Mouse (Mus musculus) liver, adult 2 months (tissue): Measurements from ENCODE around the gene Frmd6. TPM values are rescaled to one million over a fixed set of nuclear protein-coding genes. Genes with fewer than 3 reads are reported as not detected.

ENCODE experiments used
- DNase-seq: peaks from one replicate; pipeline ENCODE4 v3.0.0-alpha.2; 2011; ENCODE audit warnings: low read depth, low spot score; ENCODE audit errors: extremely low read depth
- H3K27ac ChIP-seq: fragments of 200-500 bp; replicated peaks from 2 replicates; pipeline ENCODE4 v1.5.1; 2012; ENCODE audit warnings: low read depth, mild to moderate bottlenecking, control low read depth, inconsistent platforms, low read length; ENCODE audit not compliant: insufficient read depth
- H3K27me3 ChIP-seq: fragments of 200-500 bp; 2 replicates; pipeline ENCODE4 v1.6.1; 2012; ENCODE audit warnings: mild to moderate bottlenecking, moderate library complexity, low read length, inconsistent platforms; ENCODE audit not compliant: control insufficient read depth, insufficient read depth
- H3K36me3 ChIP-seq: fragments of 200-500 bp; 2 replicates; pipeline ENCODE4 v1.6.1; 2012; ENCODE audit warnings: low read length, inconsistent platforms; ENCODE audit not compliant: control insufficient read depth, insufficient read depth
- H3K4me1 ChIP-seq: fragments of 200-500 bp; 2 replicates; pipeline ENCODE4 v1.6.1; 2011; ENCODE audit warnings: low read length; ENCODE audit not compliant: control insufficient read depth, insufficient read depth
- H3K4me3 ChIP-seq: fragments of 200-500 bp; 2 replicates; pipeline ENCODE4 v1.5.1; 2011; ENCODE audit warnings: low read depth, mild to moderate bottlenecking, control low read depth, low read length, moderate library complexity; ENCODE audit not compliant: insufficient read depth
- H3K79me2 ChIP-seq: fragments of 200-500 bp; 2 replicates; pipeline ENCODE4 v1.6.1; 2012; ENCODE audit warnings: inconsistent platforms, mild to moderate bottlenecking, low read length, moderate library complexity; ENCODE audit not compliant: control insufficient read depth, insufficient read depth
- H3K9ac ChIP-seq: fragments of 200-500 bp; 2 replicates; pipeline ENCODE4 v1.6.1; 2012; ENCODE audit warnings: low read depth, mild to moderate bottlenecking, control low read depth, inconsistent platforms, low read length
- CTCF ChIP-seq: fragments of 200-500 bp; IDR thresholded peaks from 2 replicates; pipeline ENCODE4 v1.5.1; 2011; ENCODE audit warnings: low read depth, low read length, control low read depth
- POLR2A ChIP-seq: fragments of 200-500 bp; IDR thresholded peaks from 2 replicates; pipeline ENCODE4 v1.6.1; 2011; ENCODE audit warnings: low read length, control low read depth; ENCODE audit not compliant: insufficient read depth; ENCODE audit errors: extremely low read depth
- WGBS: fragments of 180-500 bp; shearing (Covaris S2); methylation state at CpG from one replicate; pipeline ENCODE4 v1.1.7; 2018; 5-methylcytosine and 5-hydroxymethylcytosine counted together
- polyA plus RNA-seq: library from polyadenylated mRNA; depleted of rRNA; stranded (reverse); fragments of >200 nt; gene quantifications from 2 replicates; pipeline ENCODE4 v1.2.3, GENCODE M21; 2012; rRNA removed
- total RNA-seq: library from RNA; depleted of rRNA; stranded (reverse); fragments of >200 nt; gene quantifications from 2 replicates; pipeline ENCODE4 v1.2.3, GENCODE M21; 2014; rRNA removed

Frmd6 gene
- total RNA-seq (3.0 and 3.6 TPM in 2 replicates), polyA plus RNA-seq (1.3 and 1.4 TPM in 2 replicates)

DNA sequence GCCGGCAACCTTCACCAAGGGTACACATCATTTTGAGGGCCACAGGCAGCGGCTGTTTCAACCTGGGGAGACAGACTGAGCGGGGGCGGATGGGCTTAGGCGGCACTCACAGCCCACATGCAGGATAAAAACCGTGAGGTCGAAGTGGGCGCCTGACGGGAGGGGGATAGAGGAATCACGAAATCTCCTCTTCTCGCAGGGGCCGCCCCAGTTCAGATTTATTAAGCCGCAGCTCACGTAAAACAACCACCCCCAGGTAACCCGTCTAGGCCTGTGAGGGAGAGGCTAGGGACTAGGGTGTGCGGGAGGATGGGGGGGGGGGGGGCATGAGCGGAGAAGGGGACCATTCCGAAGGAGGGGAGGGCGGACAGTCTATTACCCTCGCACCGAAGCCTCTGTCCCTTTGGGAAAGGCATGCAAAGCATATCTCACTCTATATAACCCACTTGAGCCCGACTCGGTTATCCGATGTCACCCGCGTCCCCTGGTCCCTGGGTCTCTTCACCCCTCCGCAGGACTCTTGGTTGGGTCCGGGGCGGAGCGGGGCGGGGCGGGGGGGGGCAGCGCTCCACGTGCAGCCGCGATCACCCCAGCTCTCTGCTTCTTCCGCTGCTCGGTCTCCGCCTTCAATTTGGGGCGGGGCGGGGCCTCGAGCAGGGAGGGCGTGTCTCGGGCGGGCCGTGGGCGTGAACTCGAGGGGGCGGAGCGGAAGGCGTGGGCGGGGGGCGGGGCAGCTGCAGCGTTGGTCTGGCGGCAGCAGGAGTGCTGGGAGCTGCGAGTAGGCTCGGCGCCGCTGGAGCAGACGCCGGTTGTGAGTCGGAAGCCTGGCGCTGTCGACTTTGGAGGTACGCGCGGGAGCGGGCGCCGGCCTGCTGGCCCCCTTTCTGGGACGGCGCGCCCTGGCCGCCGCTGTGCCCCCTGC, at the start of gene Frmd6:
TSS of gene Frmd6 (plus strand) at position 786 of the 922 bp plus-strand sequence.
- TF ChIP-seq CTCF (peak; percentile 58), POLR2A (peak; percentile 99)
- peak within 1 kb of the TSS; percentile 96 for H3K27ac ChIP-seq
- H3K4me1 ChIP-seq, result peaks cover 7% of the 10 kb centered on the region
- H3K4me3 ChIP-seq, result peak within 1 kb of the TSS; percentile 95
- H3K36me3 ChIP-seq, result no peaks in the 10 kb centered on the region
- DNase-seq, result peak; percentile 76
- no peaks in the 10 kb centered on the region for H3K27me3 ChIP-seq
- H3K79me2 ChIP-seq, result peaks cover 6% of the 10 kb centered on the region; the same call in 1 of the 2 replicates
- under 1% methylated on average over 75 of the region's 75 CpGs for WGBS
- peak within 1 kb of the TSS; percentile 92 for H3K9ac ChIP-seq

DNA sequence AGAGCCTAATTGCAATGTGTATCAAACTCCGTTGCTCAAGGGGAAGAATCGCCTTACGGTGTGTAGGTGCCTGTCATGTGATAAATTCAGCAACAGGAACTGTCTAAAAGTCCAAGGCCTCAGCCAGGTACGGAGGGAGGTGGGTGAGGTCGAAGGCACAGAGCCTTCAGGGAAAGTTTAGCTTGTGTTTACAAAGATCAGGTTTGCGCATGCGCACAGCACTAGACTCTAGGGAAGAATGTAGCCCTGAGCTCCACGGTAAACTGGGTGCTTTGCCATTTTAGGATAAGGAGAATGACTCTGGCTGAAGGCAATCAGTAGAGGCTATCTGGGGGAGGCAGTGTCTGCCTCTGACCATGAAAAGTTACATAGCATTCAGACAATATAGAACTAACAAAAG, 49.7 kb upstream of the Frmd6 start:
- TF ChIP-seq CTCF, result no peak
- no peak for TF ChIP-seq POLR2A
- Histone ChIP-seq H3K27me3 (no peaks in the 10 kb centered on the region), H3K9ac (no peak overlapping the region), H3K4me3 (no peak overlapping the region), H3K4me1 (no peaks in the 10 kb centered on the region), H3K79me2 (no peaks in the 10 kb centered on the region), H3K36me3 (no peaks in the 10 kb centered on the region), H3K27ac (no peak overlapping the region)
- peak; percentile 18 for DNase-seq
- WGBS, result 55% methylated on average over 8 of the region's 8 CpGs

DNA sequence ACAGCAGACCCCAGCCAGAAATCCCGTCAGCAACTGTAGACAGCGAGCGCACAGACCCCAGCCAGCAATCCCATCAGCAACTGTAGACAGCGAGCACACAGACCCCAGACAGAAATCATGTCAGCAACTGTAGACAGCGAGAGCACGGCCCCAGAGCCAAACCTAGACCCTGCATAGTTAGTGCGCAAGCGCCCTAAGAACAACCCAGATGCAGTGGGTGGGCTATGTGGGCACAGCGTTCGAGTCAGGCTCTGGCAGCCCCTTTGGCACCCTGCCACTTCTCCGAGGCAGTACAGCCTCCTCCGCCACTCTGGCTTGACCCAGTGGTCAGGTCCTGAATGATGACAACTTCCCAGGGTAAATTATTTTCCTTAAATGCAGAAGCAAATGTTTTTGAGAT, 48.6 kb upstream of the Frmd6 start:
- no peak for DNase-seq
- Histone ChIP-seq H3K36me3 (no peaks in the 10 kb centered on the region), H3K4me3 (no peak overlapping the region), H3K27me3 (no peaks in the 10 kb centered on the region), H3K27ac (no peak overlapping the region), H3K9ac (no peak overlapping the region), H3K4me1 (no peaks in the 10 kb centered on the region), H3K79me2 (no peaks in the 10 kb centered on the region)
- WGBS, result 89% methylated on average over 12 of the region's 12 CpGs
- TF ChIP-seq CTCF, result no peak
- no peak for TF ChIP-seq POLR2A

DNA sequence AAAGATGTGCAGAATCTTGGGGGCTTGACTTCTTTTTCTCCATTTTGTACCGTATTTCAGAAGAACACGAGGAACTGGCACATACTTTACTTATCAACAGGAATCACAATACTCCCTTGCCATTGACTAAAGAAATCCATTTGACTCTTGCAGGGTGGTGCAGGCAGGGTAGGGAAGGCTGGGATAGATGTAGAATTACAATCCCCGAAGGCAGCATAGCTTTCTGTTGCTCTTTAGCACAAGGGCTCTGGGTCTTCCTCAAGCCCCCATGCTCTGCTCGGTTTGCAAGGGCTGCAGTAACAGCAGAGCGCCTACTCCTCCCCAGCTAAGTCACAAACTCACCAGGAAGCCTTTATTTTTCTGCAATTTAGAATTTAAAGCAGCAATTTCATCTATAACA, 47.8 kb upstream of the Frmd6 start:
- Histone ChIP-seq H3K27me3 (no peaks in the 10 kb centered on the region), H3K27ac (no peak overlapping the region), H3K36me3 (no peaks in the 10 kb centered on the region), H3K79me2 (no peaks in the 10 kb centered on the region), H3K9ac (no peak overlapping the region), H3K4me3 (no peak overlapping the region), H3K4me1 (no peaks in the 10 kb centered on the region)
- TF ChIP-seq CTCF, result no peak
- no peak for TF ChIP-seq POLR2A
- DNase-seq, result no peak
- 86% methylated on average over 5 of the region's 5 CpGs for WGBS

DNA sequence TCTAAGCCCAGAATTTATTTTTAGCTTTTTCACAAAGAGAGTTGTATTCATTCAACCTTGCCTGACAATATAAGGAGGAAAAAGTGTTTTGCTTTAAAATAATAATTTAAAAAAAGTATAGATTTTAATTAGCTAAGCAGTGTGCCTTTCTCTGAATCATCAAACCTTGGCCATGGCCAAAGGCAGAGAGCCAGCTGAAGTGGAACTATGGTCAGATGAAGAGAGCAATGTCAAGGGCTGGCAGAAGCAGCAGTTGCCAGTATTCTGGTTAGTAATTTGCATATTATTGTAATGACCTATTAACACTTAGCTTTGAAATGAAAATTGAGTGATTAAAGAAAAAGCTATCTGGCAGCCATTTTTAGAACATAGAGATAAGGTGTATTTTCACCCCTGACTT, 47.4 kb upstream of the Frmd6 start:
- DNase-seq, result peak; percentile 30
- TF ChIP-seq CTCF (no peak), POLR2A (no peak)
- no peaks in the 10 kb centered on the region for H3K79me2 ChIP-seq
- H3K4me3 ChIP-seq, result no peak overlapping the region
- H3K36me3 ChIP-seq, result no peaks in the 10 kb centered on the region
- no peak overlapping the region for H3K9ac ChIP-seq
- H3K27me3 ChIP-seq, result no peaks in the 10 kb centered on the region
- H3K27ac ChIP-seq, result no peak overlapping the region
- H3K4me1 ChIP-seq, result no peaks in the 10 kb centered on the region

DNA sequence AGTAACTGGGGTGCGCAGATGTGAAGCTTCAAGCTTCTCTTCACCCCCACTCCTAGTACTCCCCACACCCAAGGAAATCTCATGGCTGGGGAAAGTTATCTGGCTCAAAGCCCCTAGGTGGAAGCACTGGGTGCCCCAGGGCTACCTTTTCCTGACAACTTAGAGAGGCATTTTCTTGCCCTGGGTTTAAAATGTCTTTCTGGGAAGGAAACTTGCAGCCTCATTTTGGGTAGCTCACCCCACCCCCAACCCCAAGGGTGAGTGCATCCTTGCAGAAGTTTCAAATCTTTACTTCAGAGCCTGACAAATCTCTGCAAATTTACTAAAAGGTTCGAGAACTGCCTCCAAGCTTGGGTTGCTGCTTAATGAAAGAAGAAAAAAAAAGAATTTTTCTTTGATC, 47.0 kb upstream of the Frmd6 start:
- no peaks in the 10 kb centered on the region for H3K4me1 ChIP-seq
- H3K9ac ChIP-seq, result no peak overlapping the region
- H3K36me3 ChIP-seq, result no peaks in the 10 kb centered on the region
- H3K27ac ChIP-seq, result no peak overlapping the region
- H3K27me3 ChIP-seq, result no peaks in the 10 kb centered on the region
- TF ChIP-seq POLR2A (no peak), CTCF (no peak)
- no peak for DNase-seq
- no peaks in the 10 kb centered on the region for H3K79me2 ChIP-seq
- no peak overlapping the region for H3K4me3 ChIP-seq
- 95% methylated on average over 2 of the region's 2 CpGs for WGBS
